Mouse (Mus musculus): ENCODE measurements around the gene Btc. TPM values are rescaled to one million over a fixed set of nuclear protein-coding genes. Genes with fewer than 3 reads are reported as not detected.

Btc gene
- total RNA-seq, 1 experiment from 2014 or later = 3.7 TPM

- no peak for ATAC-seq (replicated peaks in 1 of 2; ENCODE audit: insufficient read depth in 1 of 2, low FRiP score in 2 of 2, low TSS enrichment in 1 of 2, low read depth in 1 of 2, poor library complexity in 2 of 2, severe bottlenecking in 2 of 2)
These were observed 60.6 kb downstream of the Btc start for GRCm38 (mm10) chr5:91341981-91342760.

GRCm38 (mm10) chr5:91334227-91334626, 68.6 kb downstream of the Btc start:
- no peak for ATAC-seq (replicated peaks in 1 of 2; ENCODE audit: insufficient read depth in 1 of 2, low FRiP score in 2 of 2, low TSS enrichment in 1 of 2, low read depth in 1 of 2, poor library complexity in 2 of 2, severe bottlenecking in 2 of 2)

GRCm38 (mm10) chr5:91332079-91332865, 70.5 kb downstream of the Btc start:
- ATAC-seq (replicated peaks in 1 of 2; ENCODE audit: insufficient read depth in 1 of 2, low FRiP score in 2 of 2, low TSS enrichment in 1 of 2, low read depth in 1 of 2, poor library complexity in 2 of 2, severe bottlenecking in 2 of 2) = no peak

GRCm38 (mm10) chr5:91321840-91322239, 81.0 kb downstream of the Btc start:
- ATAC-seq (replicated peaks in 1 of 2; ENCODE audit: insufficient read depth in 1 of 2, low FRiP score in 2 of 2, low TSS enrichment in 1 of 2, low read depth in 1 of 2, poor library complexity in 2 of 2, severe bottlenecking in 2 of 2) = no peak

- peak; percentile 72 to 89 for ATAC-seq (replicated peaks in 1 of 2; ENCODE audit: insufficient read depth in 1 of 2, low FRiP score in 2 of 2, low TSS enrichment in 1 of 2, low read depth in 1 of 2, poor library complexity in 2 of 2, severe bottlenecking in 2 of 2)
These were observed 82.4 kb downstream of the Btc start for GRCm38 (mm10) chr5:91320348-91320747.

- no peak for ATAC-seq (replicated peaks in 1 of 2; ENCODE audit: insufficient read depth in 1 of 2, low FRiP score in 2 of 2, low TSS enrichment in 1 of 2, low read depth in 1 of 2, poor library complexity in 2 of 2, severe bottlenecking in 2 of 2)
These were observed 88.8 kb downstream of the Btc start for GRCm38 (mm10) chr5:91313971-91314370.

- ATAC-seq (replicated peaks in 1 of 2; ENCODE audit: insufficient read depth in 1 of 2, low FRiP score in 2 of 2, low TSS enrichment in 1 of 2, low read depth in 1 of 2, poor library complexity in 2 of 2, severe bottlenecking in 2 of 2) = no peak
These were observed 91.0 kb downstream of the Btc start for GRCm38 (mm10) chr5:91311767-91312166.

- ATAC-seq (replicated peaks in 1 of 2; ENCODE audit: insufficient read depth in 1 of 2, low FRiP score in 2 of 2, low TSS enrichment in 1 of 2, low read depth in 1 of 2, poor library complexity in 2 of 2, severe bottlenecking in 2 of 2) = no peak
These were observed 94.2 kb downstream of the Btc start for GRCm38 (mm10) chr5:91308576-91308975.

- ATAC-seq (replicated peaks in 1 of 2; ENCODE audit: insufficient read depth in 1 of 2, low FRiP score in 2 of 2, low TSS enrichment in 1 of 2, low read depth in 1 of 2, poor library complexity in 2 of 2, severe bottlenecking in 2 of 2) = peak; percentile 82 to 88
These were observed 94.9 kb downstream of the Btc start for GRCm38 (mm10) chr5:91307907-91308306.

Other genes starting within 250 kb of the Btc start
- gene Parm1, start 114.6 kb upstream of the Btc start, total RNA-seq (2017) = 0.99 and 1.5 TPM in 2 replicates

All from hematopoietic stem cell, adult 5-6 weeks (primary cell).